Mouse (Mus musculus) heart, postnatal 0 days (tissue): ENCODE results near the gene Cabp4.

ENCODE experiments used
- CTCF ChIP-seq: IDR thresholded peaks from 2 replicates; pipeline ENCODE4 v1.5.1; 2016; ENCODE audit warnings: antibody characterized with exemption, control low read depth, low read depth
- EP300 ChIP-seq: IDR thresholded peaks from 2 replicates; pipeline ENCODE4 v1.6.1; 2016; ENCODE audit warnings: antibody characterized with exemption, low read depth

DNA sequence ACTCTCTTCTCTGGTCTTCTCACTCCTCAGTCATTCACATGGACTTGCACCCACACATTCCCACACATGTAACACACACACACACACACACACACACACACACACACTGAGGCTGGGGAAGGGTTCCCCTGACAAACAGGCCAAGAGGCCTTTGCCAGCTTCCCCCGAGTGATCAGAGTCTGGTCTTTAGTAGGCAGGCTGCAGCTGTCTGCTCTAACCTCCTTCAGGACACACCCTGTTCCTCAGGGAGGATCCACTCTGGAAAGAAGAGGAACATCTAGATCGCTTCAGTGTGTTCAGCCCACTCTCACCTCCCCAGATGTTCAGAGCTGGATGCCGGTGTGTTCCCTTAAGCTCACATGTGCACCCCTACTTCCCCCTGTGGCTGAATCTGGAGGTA lies 49.5 kb downstream of the Cabp4 start:
- no peak for TF ChIP-seq CTCF
- TF ChIP-seq EP300: no peak
